9 mouse cellular contexts compared by ENCODE assay signal in the genomic region with DNA sequence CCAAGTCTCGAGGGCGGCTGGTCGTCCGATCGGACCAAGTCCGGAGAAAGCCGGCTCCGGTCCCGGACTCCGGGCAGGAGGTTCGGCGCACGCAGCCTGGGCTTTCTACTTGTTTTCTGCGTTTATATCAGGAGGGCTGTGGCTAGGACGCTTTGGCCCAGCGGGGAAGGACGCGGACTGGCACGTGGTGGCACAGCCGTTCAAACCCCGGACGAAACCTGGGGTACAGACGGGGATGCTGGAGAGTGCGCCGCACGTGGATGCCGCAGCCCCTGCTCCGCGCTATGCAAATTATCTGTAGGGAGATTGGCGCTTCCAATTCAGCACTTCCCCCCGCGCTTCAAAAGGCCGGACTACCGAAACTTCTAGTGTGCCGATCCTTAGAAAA. TPM values are rescaled to one million over a fixed set of nuclear protein-coding genes. Genes with fewer than 3 reads are reported as not detected.
DNase-seq lines count a peak whose midpoint lies in the region; ATAC-seq and TF ChIP-seq lines count a peak whose summit lies in the region.
"Had no signal": no experiment of that assay in that cellular context is flagged by ENCODE, and none has a peak within 500 bp of the region (broad histone marks: within the 10 kb centered on the region; RNA-seq: fewer than 3 reads in every experiment).

No protein-coding gene starts in this region.

- DNase-seq in heart, adult 2 months = no peak
- no peak for DNase-seq in heart, postnatal 25 days (ENCODE audit: low spot score)
- DNase-seq in 416B (ENCODE audit: low read depth) = peak; percentile 85
- peak; percentile 71 for DNase-seq in adrenal gland, adult 8-10 months
- peak; percentile 80 for DNase-seq in forebrain, embryonic 10.5 days (ENCODE audit: extremely low spot score, low spot score)
- peak; percentile 83 for DNase-seq in limb, embryonic 10.5 days (ENCODE audit: low spot score)
- DNase-seq in testis, postnatal 14 days (ENCODE audit: low spot score) = peak; percentile 77

- H3K4me1 ChIP-seq in heart, adult 2 months (ENCODE audit: control insufficient read depth, insufficient read depth, low read length) = peaks cover 2% of the 10 kb centered on the region
- H3K4me1 ChIP-seq in forebrain, embryonic 10.5 days = peaks cover 23% of the 10 kb centered on the region
- peaks cover 16% of the 10 kb centered on the region for H3K4me1 ChIP-seq in limb, embryonic 10.5 days
- H3K4me1 ChIP-seq in midbrain, embryonic 12.5 days = peaks cover 15% of the 10 kb centered on the region

- peak overlapping the region; percentile 76 for H3K9ac ChIP-seq in heart, adult 2 months (ENCODE audit: low read depth, low read length)
- peak overlapping the region; percentile 62 for H3K9ac ChIP-seq in midbrain, embryonic 12.5 days (replicated peaks)

- 0 out of 2 replicates have a peak, but pooled peaks have one; percentile 35 for TF ChIP-seq EP300 in heart, adult 2 months (IDR thresholded peaks at IDR 0.05; ENCODE audit: insufficient read depth, low read depth, low read length)

- intact Hi-C loops in heart, adult 2 months (cut with DNase I) = loop anchor here (5.0 kb wide), 1 partner anchor 172 kb away; no protein-coding TSS in a partner anchor
- intact Hi-C loops in heart, postnatal 25 days (cut with DNase I) = loop anchor here (5.0 kb wide), 1 partner anchor 172 kb away; no protein-coding TSS in a partner anchor

- peaks cover 2% of the 10 kb centered on the region; the same call in 1 of the 2 replicates for H3K36me3 ChIP-seq in heart, adult 2 months (ENCODE audit: control insufficient read depth, insufficient read depth, low read length)
- H3K36me3 ChIP-seq in forebrain, embryonic 10.5 days (replicated peaks) = no peaks in the 10 kb centered on the region
- H3K36me3 ChIP-seq in limb, embryonic 10.5 days = no peaks in the 10 kb centered on the region
- no peaks in the 10 kb centered on the region for H3K36me3 ChIP-seq in midbrain, embryonic 12.5 days

- peak; percentile 64 for ATAC-seq in midbrain, embryonic 12.5 days (ENCODE audit: low FRiP score, low read depth)

- H3K27me3 ChIP-seq in heart, adult 2 months (ENCODE audit: control insufficient read depth, insufficient read depth, low read length) = no peaks in the 10 kb centered on the region
- no peaks in the 10 kb centered on the region for H3K27me3 ChIP-seq in forebrain, embryonic 10.5 days (ENCODE audit: poor library complexity, severe bottlenecking)
- H3K27me3 ChIP-seq in limb, embryonic 10.5 days (ENCODE audit: low read depth, poor library complexity, severe bottlenecking) = no peaks in the 10 kb centered on the region
- no peaks in the 10 kb centered on the region for H3K27me3 ChIP-seq in midbrain, embryonic 12.5 days

- H3K79me2 ChIP-seq in heart, adult 2 months (replicated peaks; ENCODE audit: control insufficient read depth, insufficient read depth, low read length) = no peaks in the 10 kb centered on the region

- peak overlapping the region; percentile 82 for H3K27ac ChIP-seq in heart, adult 2 months
- peak overlapping the region; percentile 91 for H3K27ac ChIP-seq in forebrain, embryonic 10.5 days
- peak overlapping the region; percentile 87 for H3K27ac ChIP-seq in limb, embryonic 10.5 days
- H3K27ac ChIP-seq in midbrain, embryonic 12.5 days (replicated peaks) = peak overlapping the region; percentile 92

- no peak for TF ChIP-seq POLR2A in heart, adult 2 months (IDR thresholded peaks at IDR 0.05; ENCODE audit: insufficient read depth, low read depth, low read length)

- peak overlapping the region; percentile 86 for H3K4me3 ChIP-seq in heart, adult 2 months
- peak overlapping the region; percentile 79 for H3K4me3 ChIP-seq in forebrain, embryonic 10.5 days
- H3K4me3 ChIP-seq in limb, embryonic 10.5 days = peak overlapping the region; percentile 80
- H3K4me3 ChIP-seq in midbrain, embryonic 12.5 days = peak overlapping the region; percentile 63

- no peak for TF ChIP-seq CTCF in heart, adult 2 months (IDR thresholded peaks at IDR 0.05)

- 0% methylated on average over 35 of the region's 35 CpGs for WGBS in heart, adult 2 months
- under 1% methylated on average over 35 of the region's 35 CpGs for WGBS in forebrain, embryonic 10.5 days
- WGBS in limb, embryonic 10.5 days = under 1% methylated on average over 35 of the region's 35 CpGs
- WGBS in midbrain, embryonic 12.5 days = under 1% methylated on average over 35 of the region's 35 CpGs

- peak overlapping the region; percentile 81 for H3K4me2 ChIP-seq in midbrain, embryonic 12.5 days (replicated peaks)

- H3K9me3 ChIP-seq in forebrain, embryonic 10.5 days = 0 out of 2 replicates have a peak, but pooled peaks cover under 1% of the 10 kb centered on the region
- H3K9me3 ChIP-seq in limb, embryonic 10.5 days (replicated peaks) = no peaks in the 10 kb centered on the region
- no peaks in the 10 kb centered on the region for H3K9me3 ChIP-seq in midbrain, embryonic 12.5 days

RNA-seq across cellular contexts. Expression of a gene that starts 17.2 kb away (rescaled TPM):
- total RNA-seq in heart, adult 2 months (2021) = 10 to 100 TPM in 1 of 2 experiments, 1 to 10 TPM in 1; 7.9 to 11.4 TPM
- 16.3 and 23.2 TPM in 2 replicates for polyA plus RNA-seq in heart, adult 2 months (2012; rRNA removed)
- total RNA-seq in heart, postnatal 25 days (2021) = 10 to 100 TPM in 1 of 2 experiments, 1 to 10 TPM in 1; 8.8 to 10.4 TPM
- 10 to 100 TPM in 3 of 4 experiments, 1 to 10 TPM in 1; 8.9 to 14.3 (median 12.2) TPM for total RNA-seq in adrenal gland, adult 8-10 months (2022)
- 2.3 and 4.6 TPM in 2 replicates for polyA plus RNA-seq in forebrain, embryonic 10.5 days (2016; fragmentation: Nextera tagmentation; extraction: Ambion mirVana)
- polyA plus RNA-seq in limb, embryonic 10.5 days (2016; fragmentation: Nextera tagmentation; extraction: Ambion mirVana) = 4.0 and 4.4 TPM in 2 replicates
- 1.8 TPM in 2 replicates for polyA plus RNA-seq in midbrain, embryonic 12.5 days (2016; fragmentation: Nextera tagmentation; extraction: Ambion mirVana)

RNA-seq across cellular contexts. Expression of a gene that starts 22.4 kb away (rescaled TPM):
- total RNA-seq in heart, adult 2 months (2021) = 10 to 100 TPM; 19.0 to 24.4 TPM
- 10.2 and 12.4 TPM in 2 replicates for polyA plus RNA-seq in heart, adult 2 months (2012; rRNA removed)
- total RNA-seq in heart, postnatal 25 days (2021) = 10 to 100 TPM; 20.6 to 21.9 TPM
- total RNA-seq in adrenal gland, adult 8-10 months (2022) = 10 to 100 TPM; 14.7 to 19.0 (median 17.1) TPM
- polyA plus RNA-seq in forebrain, embryonic 10.5 days (2016; fragmentation: Nextera tagmentation; extraction: Ambion mirVana) = 6.7 and 7.3 TPM in 2 replicates
- 8.9 and 9.3 TPM in 2 replicates for polyA plus RNA-seq in limb, embryonic 10.5 days (2016; fragmentation: Nextera tagmentation; extraction: Ambion mirVana)
- 2.6 and 4.1 TPM in 2 replicates for polyA plus RNA-seq in midbrain, embryonic 12.5 days (2016; fragmentation: Nextera tagmentation; extraction: Ambion mirVana)

RNA-seq across cellular contexts. Expression of a gene that starts 35.2 kb away (rescaled TPM):
- total RNA-seq in heart, adult 2 months (2021) = 100 to 1,000 TPM; 181 to 206 TPM
- polyA plus RNA-seq in heart, adult 2 months (2012; rRNA removed) = 193 and 244 TPM in 2 replicates
- 100 to 1,000 TPM; 174 to 181 TPM for total RNA-seq in heart, postnatal 25 days (2021)
- total RNA-seq in adrenal gland, adult 8-10 months (2022) = 100 to 1,000 TPM in 2 of 4 experiments, 10 to 100 TPM in 2; 61.9 to 148 (median 104) TPM
- polyA plus RNA-seq in forebrain, embryonic 10.5 days (2016; fragmentation: Nextera tagmentation; extraction: Ambion mirVana) = not detected in 2 replicates
- polyA plus RNA-seq in limb, embryonic 10.5 days (2016; fragmentation: Nextera tagmentation; extraction: Ambion mirVana) = not detected in 2 replicates
- polyA plus RNA-seq in midbrain, embryonic 12.5 days (2016; fragmentation: Nextera tagmentation; extraction: Ambion mirVana) = not detected in 2 replicates

RNA-seq across cellular contexts. Expression of a gene that starts 55.2 kb away (rescaled TPM):
- not detected for total RNA-seq in heart, adult 2 months (2021)
- polyA plus RNA-seq in heart, adult 2 months (2012; rRNA removed) = 0.06 TPM in 1 of 2 replicates, not detected in the other
- total RNA-seq in heart, postnatal 25 days (2021) = not detected
- not detected for total RNA-seq in adrenal gland, adult 8-10 months (2022)
- not detected in 2 replicates for polyA plus RNA-seq in forebrain, embryonic 10.5 days (2016; fragmentation: Nextera tagmentation; extraction: Ambion mirVana)
- polyA plus RNA-seq in limb, embryonic 10.5 days (2016; fragmentation: Nextera tagmentation; extraction: Ambion mirVana) = 0.10 TPM in 1 of 2 replicates, not detected in the other
- not detected in 2 replicates for polyA plus RNA-seq in midbrain, embryonic 12.5 days (2016; fragmentation: Nextera tagmentation; extraction: Ambion mirVana)
- total RNA-seq: adrenal gland, adult 18-20 months had no signal

Comparison
In these comparisons a context has a peak if more than half of its experiments do, and no peak if none do; other contexts are left out.
1. DNase-seq: peak in 416B (single experiment), adrenal gland, adult 8-10 months (single experiment), forebrain, embryonic 10.5 days (single experiment), limb, embryonic 10.5 days (single experiment) and testis, postnatal 14 days (single experiment); none in heart, adult 2 months (0 of 2) and heart, postnatal 25 days (single experiment).
2. RNA of a gene that starts 35.2 kb away (polyA plus RNA-seq): 193 to 244 TPM in heart, adult 2 months; not detected in limb, embryonic 10.5 days, not detected in forebrain, embryonic 10.5 days and not detected in midbrain, embryonic 12.5 days; every median in the first group is over 100 times any median in the second.
3. Peak in every context shown above with its lines, with median percentiles within 50 percentile points of each other: H3K27ac ChIP-seq and H3K4me3 ChIP-seq.